Mouse (Mus musculus) MEL (cell line): ENCODE measurements around the gene Ppp1r12a.

Source experiments
- CTCF ChIP-seq, 3 experiments: IDR thresholded peaks in 2 of 3; conservative IDR thresholded peaks in 1 of 3; 2 replicates each; pipeline ENCODE4 v1.5.1; 2011 to 2012; ENCODE audit warnings: low read length in 3 of 3, low read depth in 2 of 3, mild to moderate bottlenecking in 2 of 3, improper control_type of control experiment in 1 of 3, inconsistent platforms in 1 of 3, mixed read lengths in 1 of 3, moderate library complexity in 1 of 3; ENCODE audit not compliant: control insufficient read depth in 1 of 3, insufficient read depth in 1 of 3, poor library complexity in 1 of 3, severe bottlenecking in 1 of 3
- EP300 ChIP-seq, 2 experiments: IDR thresholded peaks; 2 replicates each; pipeline ENCODE4 v1.6.1; 2011; ENCODE audit warnings: improper control_type of control experiment in 2 of 2, low read length in 2 of 2, low read depth in 1 of 2, mild to moderate bottlenecking in 1 of 2
- HCFC1 ChIP-seq: IDR thresholded peaks from 2 replicates; pipeline ENCODE4 v1.6.1; 2012; ENCODE audit warnings: low read depth, mild to moderate bottlenecking, inconsistent platforms, low read length, improper control_type of control experiment, moderate library complexity
- KAT2A ChIP-seq: conservative IDR thresholded peaks from 2 replicates; pipeline ENCODE4 v1.6.1; 2012; ENCODE audit warnings: low read depth, low read length, improper control_type of control experiment, inconsistent platforms
- MEF2A ChIP-seq: IDR thresholded peaks from 2 replicates; pipeline ENCODE4 v1.6.1; 2014; ENCODE audit warnings: low read depth, mild to moderate bottlenecking, inconsistent platforms, low read length, improper control_type of control experiment; ENCODE audit not compliant: poor library complexity, insufficient replicate concordance, severe bottlenecking; ENCODE audit errors: extremely low read depth
- NELFE ChIP-seq: IDR thresholded peaks from 2 replicates; pipeline ENCODE4 v1.6.1; 2011; ENCODE audit warnings: low read depth, low read length, improper control_type of control experiment
- NRF1 ChIP-seq: IDR thresholded peaks from 2 replicates; pipeline ENCODE4 v1.6.1; 2014; ENCODE audit warnings: low read depth, mild to moderate bottlenecking, inconsistent platforms, low read length, improper control_type of control experiment, moderate library complexity; ENCODE audit not compliant: poor library complexity, insufficient read depth, severe bottlenecking
- POLR2A ChIP-seq, 2 experiments: IDR thresholded peaks; 2 replicates each; pipeline ENCODE4 v1.6.1; 2011 to 2012; ENCODE audit warnings: low read length in 2 of 2, mild to moderate bottlenecking in 2 of 2, control low read depth in 1 of 2, improper control_type of control experiment in 1 of 2, low read depth in 1 of 2, moderate library complexity in 1 of 2; ENCODE audit not compliant: control insufficient read depth in 1 of 2, insufficient read depth in 1 of 2, poor library complexity in 1 of 2
- RCOR1 ChIP-seq: IDR thresholded peaks from 2 replicates; pipeline ENCODE4 v1.6.1; 2012; ENCODE audit warnings: low read depth, mild to moderate bottlenecking, inconsistent platforms, low read length, improper control_type of control experiment
- SMC3 ChIP-seq: IDR thresholded peaks from 2 replicates; pipeline ENCODE4 v1.6.1; 2011; ENCODE audit warnings: low read depth, low read length, improper control_type of control experiment
- TCF12 ChIP-seq: IDR thresholded peaks from 2 replicates; pipeline ENCODE4 v1.6.1; 2014; ENCODE audit warnings: low read depth, mild to moderate bottlenecking, inconsistent platforms, low read length, improper control_type of control experiment, moderate library complexity
- USF1 ChIP-seq: IDR thresholded peaks from 2 replicates; pipeline ENCODE4 v1.6.1; 2014; ENCODE audit warnings: low read depth, mild to moderate bottlenecking, inconsistent platforms, low read length, improper control_type of control experiment, moderate library complexity
- ZMIZ1 ChIP-seq: IDR thresholded peaks from 2 replicates; pipeline ENCODE4 v1.6.1; 2012; ENCODE audit warnings: low read depth, mild to moderate bottlenecking, inconsistent platforms, low read length, improper control_type of control experiment, moderate library complexity

GRCm38 (mm10) chr10:108143991-108144525, 17.9 kb upstream of the Ppp1r12a start:
- TF ChIP-seq ZMIZ1 (no peak), USF1 (no peak), CTCF (IDR thresholded peaks at IDR 0.05 in 2 of 3, conservative IDR thresholded peaks at IDR 0.05 in 1 of 3; ENCODE audit: control insufficient read depth in 1 of 3, insufficient read depth in 1 of 3, low read depth in 2 of 3, low read length in 3 of 3, poor library complexity in 1 of 3, severe bottlenecking in 1 of 3) (no peak), TCF12 (no peak), MEF2A (no peak), RCOR1 (no peak), SMC3 (no peak), NRF1 (no peak), POLR2A (IDR thresholded peaks at IDR 0.05; ENCODE audit: control insufficient read depth in 1 of 2, insufficient read depth in 1 of 2, low read depth in 1 of 2, low read length in 2 of 2, poor library complexity in 1 of 2) (no peak), EP300 (IDR thresholded peaks at IDR 0.05; ENCODE audit: low read depth in 1 of 2, low read length in 2 of 2) (no peak), NELFE (no peak), HCFC1 (no peak), KAT2A (no peak)
